Mouse (Mus musculus): ENCODE data around the gene Cend1. TPM values are rescaled to one million over a fixed set of nuclear protein-coding genes. Genes with fewer than 3 reads are reported as not detected.
"Not testable (repeated sequence)": the region's sequence is repeated elsewhere in the genome, so short reads cannot be mapped to it uniquely, and the experiment has no call there.

Gene Cend1
- polyA plus RNA-seq, 2 experiments from 2014 or later, result not detected

- no peak for ATAC-seq
These were observed 35.4 kb upstream of the Cend1 start for GRCm38 (mm10) chr7:141464603-141465201.

- no peak for ATAC-seq
These were observed 34.7 kb upstream of the Cend1 start for GRCm38 (mm10) chr7:141463824-141464602.

- no peak for ATAC-seq
These were observed 33.1 kb upstream of the Cend1 start for GRCm38 (mm10) chr7:141462333-141462821.

- no peak for ATAC-seq
These were observed 32.4 kb upstream of the Cend1 start for GRCm38 (mm10) chr7:141461521-141462332.

GRCm38 (mm10) chr7:141460391-141461113, 31.3 kb upstream of the Cend1 start, which contains the start of gene Cracr2b:
Gene Cracr2b, plus strand, starts transcription at chr7:141461094.
- ATAC-seq, result no peak

GRCm38 (mm10) chr7:141460001-141460390, 30.7 kb upstream of the Cend1 start:
- no peak for ATAC-seq

GRCm38 (mm10) chr7:141459301-141459711, 30.0 kb upstream of the Cend1 start:
- no peak for ATAC-seq

- no peak for ATAC-seq
These were observed 29.4 kb upstream of the Cend1 start for GRCm38 (mm10) chr7:141458661-141459060.

- no peak for ATAC-seq
These were observed 28.8 kb upstream of the Cend1 start for GRCm38 (mm10) chr7:141457986-141458660.

- no peak for ATAC-seq
These were observed 27.9 kb upstream of the Cend1 start for GRCm38 (mm10) chr7:141457236-141457635.

GRCm38 (mm10) chr7:141456739-141457138, 27.4 kb upstream of the Cend1 start:
- ATAC-seq, result no peak

GRCm38 (mm10) chr7:141455610-141456314, 26.5 kb upstream of the Cend1 start:
- ATAC-seq, result peak; percentile 37

- peak; percentile 81 for ATAC-seq
These were observed 25.8 kb upstream of the Cend1 start, which contains the start of gene Pnpla2 for GRCm38 (mm10) chr7:141454967-141455551. Gene Pnpla2, plus strand, starts transcription at chr7:141455198.

GRCm38 (mm10) chr7:141453636-141454035, 24.3 kb upstream of the Cend1 start:
- ATAC-seq, result no peak

GRCm38 (mm10) chr7:141451928-141452327, 22.6 kb upstream of the Cend1 start:
- ATAC-seq, result no peak

GRCm38 (mm10) chr7:141447110-141447991, 18.1 kb upstream of the Cend1 start, which contains the start of gene Rplp2:
Gene Rplp2, plus strand, starts transcription at chr7:141447370.
- ATAC-seq, result peak; percentile 87

- not testable (repeated sequence) for ATAC-seq
These were observed 17.1 kb upstream of the Cend1 start for GRCm38 (mm10) chr7:141446374-141446773.

- peak; percentile 44 for ATAC-seq
These were observed 14.5 kb upstream of the Cend1 start, which contains the start of gene Pidd1 for GRCm38 (mm10) chr7:141443828-141444237. Gene Pidd1, minus strand, starts transcription at chr7:141444025.

Measured in activated CD4-positive, CD25-positive, alpha-beta regulatory T cell, adult 4 months (primary cell).